ENCODE assay signal across 18 mouse cellular contexts in the genomic region with DNA sequence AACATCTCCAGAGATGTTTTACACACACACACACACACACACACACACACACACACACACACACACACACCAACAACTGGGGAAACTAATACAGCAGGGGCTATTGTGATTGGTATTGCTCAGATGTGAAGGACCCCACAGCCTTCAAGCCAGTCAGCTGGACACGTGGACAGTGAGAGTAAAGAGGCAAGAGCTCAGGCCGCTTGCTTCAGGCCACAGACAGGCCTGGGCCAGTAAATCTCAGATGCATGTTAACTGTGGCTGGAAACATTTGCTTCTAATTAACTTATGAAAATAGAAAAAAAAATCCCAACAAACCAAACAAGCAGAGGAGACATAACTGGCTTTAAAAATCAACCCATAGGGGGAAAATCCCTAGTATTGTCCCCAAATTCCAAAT. TPM values are rescaled to one million over a fixed set of nuclear protein-coding genes. Genes with fewer than 3 reads are reported as not detected.
DNase-seq lines count a peak whose midpoint lies in the region; ATAC-seq and TF ChIP-seq lines count a peak whose summit lies in the region.
"Had no signal": no experiment of that assay in that cellular context is flagged by ENCODE, and none has a peak within 500 bp of the region (broad histone marks: within the 10 kb centered on the region; RNA-seq: fewer than 3 reads in every experiment).

No protein-coding gene starts in this region.

- ATAC-seq in embryonic facial prominence, embryonic 15.5 days (ENCODE audit: insufficient number of reproducible peaks, low FRiP score, low TSS enrichment, low read depth), result no peak
- no peak for ATAC-seq in liver, embryonic 12.5 days
- no peak for ATAC-seq in hindbrain, embryonic 13.5 days (ENCODE audit: low FRiP score)
- ATAC-seq: forebrain, embryonic 14.5 days had no signal

- H3K27me3 ChIP-seq in spleen, adult 2 months (ENCODE audit: control insufficient read depth, insufficient read depth, low read length), result no peaks in the 10 kb centered on the region
- no peaks in the 10 kb centered on the region for H3K27me3 ChIP-seq in embryonic facial prominence, embryonic 15.5 days
- peaks cover 10% of the 10 kb centered on the region for H3K27me3 ChIP-seq in liver, embryonic 12.5 days (replicated peaks)
- H3K27me3 ChIP-seq in hindbrain, embryonic 13.5 days, result no peaks in the 10 kb centered on the region
- H3K27me3 ChIP-seq: heart, embryonic 12.5 days had no signal

- no peaks in the 10 kb centered on the region for H3K9me3 ChIP-seq in embryonic facial prominence, embryonic 15.5 days (replicated peaks)
- H3K9me3 ChIP-seq in liver, embryonic 12.5 days (replicated peaks), result no peaks in the 10 kb centered on the region
- no peaks in the 10 kb centered on the region for H3K9me3 ChIP-seq in hindbrain, embryonic 13.5 days
- H3K9me3 ChIP-seq: heart, embryonic 12.5 days had no signal

- H3K36me3 ChIP-seq in spleen, adult 2 months (ENCODE audit: control insufficient read depth, insufficient read depth, low read length), result no peaks in the 10 kb centered on the region
- no peaks in the 10 kb centered on the region for H3K36me3 ChIP-seq in embryonic facial prominence, embryonic 15.5 days
- H3K36me3 ChIP-seq in liver, embryonic 12.5 days, result no peaks in the 10 kb centered on the region
- H3K36me3 ChIP-seq in hindbrain, embryonic 13.5 days, result no peaks in the 10 kb centered on the region
- H3K36me3 ChIP-seq: heart, embryonic 12.5 days had no signal

- DNase-seq in spleen, adult 2 months (ENCODE audit: low read depth in 1 of 2, low spot score in 2 of 2), result no peak
- DNase-seq in spleen, adult 12 weeks (ENCODE audit: low spot score), result no peak
- no peak for DNase-seq in right cerebral cortex, adult 18-20 months
- no peak for DNase-seq in heart, postnatal 36 days
- DNase-seq: cerebellum, postnatal 25 days; heart, postnatal 4 days; kidney, adult 2 months; kidney, postnatal 36 days; lung, adult 2 months; lung, postnatal 4 days; right cerebral cortex, postnatal 4 days; thymus, adult 18-20 months had no signal

- no peaks in the 10 kb centered on the region for H3K4me1 ChIP-seq in spleen, adult 2 months (ENCODE audit: control insufficient read depth, insufficient read depth, insufficient read length)
- peaks cover 4% of the 10 kb centered on the region; the same call in 1 of the 2 replicates for H3K4me1 ChIP-seq in embryonic facial prominence, embryonic 15.5 days
- peaks cover 75% of the 10 kb centered on the region for H3K4me1 ChIP-seq in liver, embryonic 12.5 days
- H3K4me1 ChIP-seq in hindbrain, embryonic 13.5 days (replicated peaks), result no peaks in the 10 kb centered on the region

- no peak for TF ChIP-seq POLR2A in spleen, adult 2 months (IDR thresholded peaks at IDR 0.05; ENCODE audit: low read depth, low read length)

- no peak overlapping the region for H3K4me3 ChIP-seq in spleen, adult 2 months (ENCODE audit: extremely low read depth, insufficient read depth, insufficient read length)
- H3K4me3 ChIP-seq in embryonic facial prominence, embryonic 15.5 days (replicated peaks), result no peak overlapping the region
- no peak overlapping the region for H3K4me3 ChIP-seq in liver, embryonic 12.5 days
- H3K4me3 ChIP-seq in hindbrain, embryonic 13.5 days, result no peak overlapping the region
- H3K4me3 ChIP-seq: heart, embryonic 12.5 days had no signal

- no peak for TF ChIP-seq CTCF in spleen, adult 2 months (IDR thresholded peaks at IDR 0.05; ENCODE audit: extremely low read depth, insufficient read depth, insufficient read length, insufficient replicate concordance)

- intact Hi-C loops in heart, postnatal 36 days (cut with DNase I), result loop anchor here (1.0 to 2.0 kb wide), 2 partner anchors 39 to 93 kb away; no protein-coding TSS in a partner anchor

- no peak overlapping the region for H3K9ac ChIP-seq in embryonic facial prominence, embryonic 15.5 days
- peak overlapping the region; percentile 71 for H3K9ac ChIP-seq in liver, embryonic 12.5 days
- H3K9ac ChIP-seq in hindbrain, embryonic 13.5 days, result no peak overlapping the region
- H3K9ac ChIP-seq: heart, embryonic 12.5 days had no signal

- no peak overlapping the region for H3K4me2 ChIP-seq in embryonic facial prominence, embryonic 15.5 days (replicated peaks)
- H3K4me2 ChIP-seq in liver, embryonic 12.5 days, result peak overlapping the region; percentile 58
- no peak overlapping the region for H3K4me2 ChIP-seq in hindbrain, embryonic 13.5 days
- H3K4me2 ChIP-seq: heart, embryonic 12.5 days; midbrain, embryonic 11.5 days had no signal

- H3K27ac ChIP-seq in spleen, adult 2 months (ENCODE audit: insufficient read depth, low read length), result peak overlapping the region; percentile 32; the same call in 1 of the 2 replicates
- H3K27ac ChIP-seq in embryonic facial prominence, embryonic 15.5 days (replicated peaks), result peak overlapping the region; percentile 67
- peak overlapping the region; percentile 98 for H3K27ac ChIP-seq in liver, embryonic 12.5 days
- no peak overlapping the region for H3K27ac ChIP-seq in hindbrain, embryonic 13.5 days

- WGBS in spleen, adult 2 months, result 99% methylated on average over 2 of the region's 2 CpGs
- 40% methylated on average over 2 of the region's 2 CpGs for WGBS in embryonic facial prominence, embryonic 15.5 days
- WGBS in liver, embryonic 12.5 days (ENCODE audit: insufficient replicate concordance), result 75% methylated on average over 2 of the region's 2 CpGs
- WGBS in hindbrain, embryonic 13.5 days, result 76% methylated on average over 2 of the region's 2 CpGs

RNA-seq across cellular contexts. Expression of gene Asprv1, which starts 9.9 kb away (rescaled TPM):
- 2.5 and 3.2 TPM in 2 replicates for polyA plus RNA-seq in spleen, adult 2 months (2012; rRNA removed)
- 318 and 378 TPM in 2 replicates for polyA plus RNA-seq in embryonic facial prominence, embryonic 15.5 days (2015; fragmentation: Nextera tagmentation; extraction: Ambion mirVana)
- 0.13 TPM in 2 replicates for polyA plus RNA-seq in liver, embryonic 12.5 days (2016; fragmentation: Nextera tagmentation; extraction: Ambion mirVana)
- total RNA-seq in heart, postnatal 36 days (2021), result not detected
- 0.74 and 0.81 TPM in 2 replicates for polyA plus RNA-seq in hindbrain, embryonic 13.5 days (2015; fragmentation: Nextera tagmentation; extraction: Ambion mirVana)

RNA-seq across cellular contexts. Expression of gene Mxd1, which starts 31.1 kb away (rescaled TPM):
- polyA plus RNA-seq in spleen, adult 2 months (2012; rRNA removed), result 21.6 and 24.0 TPM in 2 replicates
- 16.4 TPM in 2 replicates for polyA plus RNA-seq in embryonic facial prominence, embryonic 15.5 days (2015; fragmentation: Nextera tagmentation; extraction: Ambion mirVana)
- 35.1 and 39.7 TPM in 2 replicates for polyA plus RNA-seq in liver, embryonic 12.5 days (2016; fragmentation: Nextera tagmentation; extraction: Ambion mirVana)
- total RNA-seq in heart, postnatal 36 days (2021), result 1 to 10 TPM; 8.8 to 9.5 TPM
- polyA plus RNA-seq in hindbrain, embryonic 13.5 days (2015; fragmentation: Nextera tagmentation; extraction: Ambion mirVana), result 23.3 and 24.9 TPM in 2 replicates

RNA-seq across cellular contexts. Expression of gene Snrnp27, which starts 46.5 kb away (rescaled TPM):
- polyA plus RNA-seq in spleen, adult 2 months (2012; rRNA removed), result 4.4 and 4.5 TPM in 2 replicates
- polyA plus RNA-seq in embryonic facial prominence, embryonic 15.5 days (2015; fragmentation: Nextera tagmentation; extraction: Ambion mirVana), result 103 and 114 TPM in 2 replicates
- polyA plus RNA-seq in liver, embryonic 12.5 days (2016; fragmentation: Nextera tagmentation; extraction: Ambion mirVana), result 82.0 and 85.1 TPM in 2 replicates
- total RNA-seq in heart, postnatal 36 days (2021), result 10 to 100 TPM; 43.2 to 47.2 TPM
- polyA plus RNA-seq in hindbrain, embryonic 13.5 days (2015; fragmentation: Nextera tagmentation; extraction: Ambion mirVana), result 116 and 122 TPM in 2 replicates

Comparison
In these comparisons a context has a peak if more than half of its experiments do, and no peak if none do; other contexts are left out.
1. RNA of gene Asprv1, which starts 9.9 kb away (polyA plus RNA-seq): 318 to 378 TPM in embryonic facial prominence, embryonic 15.5 days; 2.5 to 3.2 TPM in spleen, adult 2 months, 0.74 to 0.81 TPM in hindbrain, embryonic 13.5 days and 0.13 TPM in liver, embryonic 12.5 days; every median in the first group is over 10 times any median in the second.
2. RNA of gene Snrnp27, which starts 46.5 kb away (polyA plus RNA-seq): 116 to 122 TPM in hindbrain, embryonic 13.5 days, 103 to 114 TPM in embryonic facial prominence, embryonic 15.5 days and 82.0 to 85.1 TPM in liver, embryonic 12.5 days; 4.4 to 4.5 TPM in spleen, adult 2 months; every median in the first group is over 10 times any median in the second.